Mouse (Mus musculus) mouse trophoblast stem cell (cell line): ENCODE data around the gene Gabpb2.
"Not testable (repeated sequence)": the region's sequence is repeated elsewhere in the genome, so short reads cannot be mapped to it uniquely, and the experiment has no call there.

Experiments used
- in situ Hi-C, 2 experiments: fragments of 300-500 bp; cut with MseI, MboI; formaldehyde crosslinking; loops; 2 replicates in 1 of 2; 3 replicates in 1 of 2; pipeline ENCODE4 v1.15.1; 2025

Gene Gabpb2

DNA sequence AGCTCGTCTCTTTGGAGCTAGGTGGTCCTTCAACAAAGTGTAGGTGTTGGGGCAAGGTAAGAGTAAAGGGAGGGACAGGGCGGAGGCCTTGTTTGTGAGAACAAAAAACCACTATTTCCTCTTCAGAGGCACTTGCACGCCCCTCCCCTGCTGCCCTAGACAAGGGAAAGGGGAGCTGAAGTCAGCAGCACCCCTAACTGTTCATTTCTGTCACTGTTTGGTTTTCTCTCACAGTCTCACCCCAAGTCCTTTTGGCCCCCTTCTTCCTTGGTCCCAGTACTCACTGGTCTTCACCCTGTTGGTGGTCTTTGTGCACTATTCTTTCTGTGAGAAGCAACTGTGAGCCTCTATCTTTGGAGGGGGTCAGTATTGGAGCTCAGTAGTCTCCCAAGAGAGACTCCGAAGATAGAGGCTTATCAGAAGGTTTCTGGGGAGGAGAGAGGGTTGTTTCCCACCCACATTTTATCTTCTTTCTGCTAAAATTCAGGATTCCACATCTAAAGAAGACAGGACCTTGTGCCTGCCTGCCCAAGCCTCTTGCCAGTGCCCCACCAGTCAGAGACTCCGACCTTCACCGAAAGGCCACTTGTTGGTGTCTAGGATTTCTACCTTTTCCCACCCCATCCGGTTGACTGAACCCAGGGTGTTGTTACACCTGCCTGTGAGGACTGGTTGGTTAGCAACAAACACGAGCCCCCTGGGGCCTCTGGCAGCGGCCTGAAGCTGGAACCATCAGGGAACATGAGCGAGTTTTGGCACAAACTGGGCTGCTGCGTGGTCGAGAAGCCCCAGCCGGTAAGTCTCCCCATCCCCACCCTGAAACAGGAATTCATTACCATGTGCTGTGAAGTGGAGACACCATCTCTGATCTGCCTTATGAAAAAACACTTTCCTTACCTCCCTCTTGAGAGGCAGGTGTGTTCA, 13.8 kb upstream of the Gabpb2 start, which contains the start of gene Mllt11:
Gene Mllt11 (minus strand): TSS at position 874 of the 924 bp plus-strand sequence.
- in situ Hi-C loops: no loop called here

DNA sequence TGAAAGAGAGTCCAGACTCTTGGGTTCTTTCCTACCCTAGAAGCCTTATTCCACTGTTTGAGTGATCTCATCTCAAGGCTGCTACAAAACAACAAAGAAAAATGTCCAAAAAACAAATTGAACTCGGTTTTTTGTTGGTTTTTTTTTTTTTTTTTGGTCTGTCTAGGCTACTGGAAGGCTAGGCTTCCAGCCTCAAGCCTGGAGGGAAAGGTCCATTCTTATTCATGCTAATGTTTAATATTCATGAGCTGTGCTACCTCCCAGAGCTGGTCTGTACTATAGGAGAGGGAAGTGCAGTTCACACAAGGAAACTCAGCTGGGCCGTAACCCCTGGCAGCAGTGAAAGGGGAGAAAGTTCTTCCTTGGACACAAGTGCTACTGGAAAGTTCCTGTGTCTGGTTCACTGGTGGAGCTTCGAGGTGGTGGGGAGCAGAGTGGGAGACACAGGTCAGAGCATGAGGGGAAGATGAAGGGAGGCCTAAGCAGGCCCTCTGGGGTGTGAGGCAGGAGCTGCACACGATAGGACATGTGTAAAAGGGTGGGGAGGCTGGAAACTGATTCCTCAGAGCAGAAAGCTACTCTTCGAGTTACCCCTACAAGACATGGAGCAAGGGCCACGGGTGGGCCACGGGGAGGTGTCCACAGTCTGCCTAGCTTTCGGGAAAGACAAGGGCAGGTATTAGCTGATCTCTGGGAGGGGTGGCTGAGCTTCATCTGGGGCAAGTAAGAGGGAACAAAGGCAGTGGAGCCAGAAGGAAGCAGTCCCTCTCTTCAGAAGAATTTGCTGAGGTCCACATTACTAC, 13.0 kb upstream of the Gabpb2 start:
- in situ Hi-C loops: no loop called here

DNA sequence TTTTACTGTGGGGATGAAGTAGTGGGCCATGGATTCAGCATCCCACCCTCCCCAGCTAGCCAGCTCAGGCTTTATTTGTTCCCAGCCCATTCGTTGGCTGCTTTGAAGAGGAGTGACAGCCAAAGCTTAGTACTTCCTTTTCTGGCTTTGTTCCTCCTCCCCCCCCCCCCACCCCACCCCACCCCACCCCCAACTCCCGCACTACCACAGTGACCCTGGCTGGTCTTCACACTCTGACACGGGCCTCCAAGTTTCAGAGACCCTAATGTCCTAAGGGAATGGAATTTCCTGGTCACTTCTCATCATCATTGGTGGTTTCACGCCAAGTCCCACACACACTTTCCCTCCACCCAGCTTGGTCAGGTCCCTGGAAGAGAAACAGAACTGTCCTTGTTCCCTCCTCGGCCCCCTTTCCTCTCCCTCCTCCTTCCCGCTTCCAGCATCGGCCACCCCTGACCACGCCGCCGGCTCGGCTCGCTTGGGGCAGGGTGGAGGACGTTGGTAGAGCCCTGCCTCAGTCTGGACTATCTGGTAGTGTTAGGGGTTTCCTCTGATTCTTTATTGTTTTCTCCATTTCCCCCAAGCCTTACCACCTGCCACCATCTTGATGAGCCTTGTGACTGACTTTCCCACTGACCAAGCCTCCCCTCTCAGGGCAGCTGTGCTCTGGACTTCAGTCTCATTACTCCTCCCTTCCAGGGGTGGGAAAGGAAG, 12.2 kb upstream of the Gabpb2 start:
- in situ Hi-C loops: no loop called here

DNA sequence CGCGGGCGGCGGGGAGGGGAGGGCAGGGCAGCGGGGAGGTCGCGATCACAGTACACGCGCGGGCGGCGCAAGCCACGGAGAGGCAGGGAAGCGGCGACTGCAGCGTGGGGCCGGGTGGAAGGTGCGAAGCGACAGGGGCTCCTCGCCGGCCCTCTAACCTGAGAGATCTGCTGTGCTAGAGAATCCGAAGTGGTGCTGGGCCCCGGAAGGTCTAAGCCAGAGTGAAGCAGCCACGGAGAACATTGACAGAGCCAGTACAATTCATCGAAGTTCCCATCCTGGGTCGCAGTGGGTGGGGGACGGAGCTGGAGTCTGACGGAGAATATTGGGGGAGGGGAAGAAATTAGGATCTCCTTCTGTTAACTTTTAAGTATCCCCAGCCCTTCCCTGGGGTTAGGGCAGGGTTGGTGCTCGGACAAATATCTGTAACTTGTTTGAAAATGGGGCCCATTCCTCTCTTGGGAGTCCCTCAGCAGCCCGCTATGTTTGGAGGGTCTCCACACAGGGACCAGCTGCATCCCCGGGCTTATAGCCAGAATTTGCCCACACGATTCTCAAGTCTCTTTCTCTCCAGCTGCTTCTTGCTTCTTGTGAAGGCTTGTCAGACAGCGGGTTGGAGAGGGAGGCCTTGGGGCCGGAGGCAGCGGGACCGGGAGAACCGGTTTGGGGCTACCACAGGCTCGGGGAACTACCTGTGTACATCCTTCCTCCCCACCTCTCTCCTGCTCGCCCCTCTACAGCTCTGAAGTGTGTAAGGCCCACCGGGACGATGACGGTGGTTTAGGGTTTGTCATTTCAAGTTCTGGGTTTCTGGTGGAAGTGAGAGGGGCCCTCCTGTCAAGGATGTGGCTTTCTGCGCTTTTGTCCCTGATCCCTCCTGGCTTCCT, 11.4 kb upstream of the Gabpb2 start:
- in situ Hi-C loops: no loop called here

DNA sequence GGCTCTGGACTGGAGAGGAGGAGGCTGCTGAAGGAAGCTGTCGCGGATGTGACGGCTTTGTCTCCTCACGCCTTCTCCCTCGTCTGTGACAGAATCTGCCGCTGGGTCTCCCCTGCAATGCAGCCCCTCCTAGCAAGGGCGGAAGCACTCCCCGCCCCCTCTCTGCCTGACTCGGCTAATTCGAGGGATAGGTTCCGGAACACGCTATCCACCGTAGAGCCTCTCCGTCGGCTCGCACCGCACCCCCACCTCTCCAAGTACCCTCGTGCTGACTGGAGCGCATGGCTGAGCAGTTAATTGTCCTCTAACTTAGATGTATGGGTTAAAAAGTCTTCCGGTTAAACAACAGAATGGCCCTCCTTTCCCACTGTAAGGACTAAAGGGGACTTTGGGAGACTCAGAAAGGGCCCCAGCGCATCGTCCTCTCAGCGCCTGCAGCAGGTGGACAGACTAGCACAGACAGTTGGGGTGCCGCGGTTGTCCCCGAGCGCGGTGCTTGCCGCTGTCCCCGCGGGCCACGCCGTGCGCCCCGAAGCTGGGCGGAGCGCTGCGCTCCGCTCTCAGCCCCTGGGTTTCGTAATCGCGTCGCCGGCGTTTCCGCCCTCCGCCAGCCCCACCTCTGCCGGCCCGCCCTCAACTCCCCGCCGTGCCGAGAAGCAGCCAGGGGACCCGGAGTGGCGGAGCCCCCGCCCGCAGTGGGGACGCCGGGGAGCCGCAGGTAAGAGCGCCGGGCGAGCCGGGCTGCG, 10.6 kb upstream of the Gabpb2 start, which contains the start of gene Cdc42se1:
Gene Cdc42se1 (plus strand): TSS at position 585 of the 746 bp plus-strand sequence.
- in situ Hi-C loops: no loop called here

DNA sequence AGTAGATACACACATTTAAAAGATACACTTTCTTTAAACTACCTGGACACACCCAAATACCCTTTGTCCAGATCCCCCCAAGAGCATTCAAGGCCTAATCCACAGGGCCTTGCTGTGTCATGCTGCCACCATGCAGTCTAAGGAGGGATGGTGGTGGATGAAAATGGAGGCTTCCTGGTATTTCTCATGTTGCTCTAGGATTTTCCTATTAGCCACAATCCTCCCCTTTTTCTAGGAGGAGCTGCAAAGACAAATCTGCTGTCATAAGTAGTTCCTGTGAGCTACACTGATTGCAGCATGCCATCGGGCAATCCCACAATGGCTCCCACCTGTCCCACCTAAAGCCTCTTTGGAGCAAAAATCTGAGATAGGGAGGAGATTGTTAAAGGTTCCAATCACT, 9.5 kb upstream of the Gabpb2 start:
- in situ Hi-C loops: no loop called here

DNA sequence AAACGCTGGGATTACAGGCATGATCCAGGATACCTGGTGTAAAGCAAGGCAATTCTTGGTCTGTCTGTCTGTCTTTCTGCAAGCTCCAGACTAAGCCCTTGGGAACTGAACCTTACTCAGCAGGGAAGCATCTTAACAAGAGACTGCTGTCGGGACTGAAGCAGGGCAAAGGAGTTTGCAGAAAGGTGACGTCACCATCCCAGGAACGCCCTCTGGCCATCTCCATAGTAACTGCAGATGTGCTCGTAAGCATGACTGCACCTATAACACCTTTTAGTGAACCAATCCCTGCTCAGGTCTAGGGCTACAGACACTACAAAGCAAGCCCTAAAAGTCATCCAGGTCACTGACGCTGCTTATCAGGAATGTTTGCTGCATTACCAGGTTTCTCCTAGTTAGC, 6.6 kb upstream of the Gabpb2 start:
- in situ Hi-C loops: no loop called here

DNA sequence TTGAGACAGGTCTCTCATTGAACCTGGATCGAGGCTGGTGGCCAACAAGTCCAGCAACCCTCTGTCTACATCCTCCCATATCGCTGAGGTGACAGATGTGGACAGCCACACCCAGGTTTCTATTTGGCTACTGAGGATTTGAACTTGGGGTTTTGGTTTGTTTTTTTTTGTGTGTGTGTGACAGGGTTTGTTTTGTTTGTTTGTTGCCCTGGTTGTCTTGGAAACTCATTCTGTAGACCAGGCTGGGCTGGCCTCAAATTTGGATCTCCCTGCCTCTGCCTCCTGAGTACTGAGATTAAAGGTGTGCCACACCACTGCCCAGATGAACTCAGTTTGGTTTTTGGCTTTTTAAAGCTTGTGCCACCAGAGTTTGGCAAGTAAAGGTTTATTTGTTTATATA, 5.3 kb upstream of the Gabpb2 start:
- in situ Hi-C loops: no loop called here

DNA sequence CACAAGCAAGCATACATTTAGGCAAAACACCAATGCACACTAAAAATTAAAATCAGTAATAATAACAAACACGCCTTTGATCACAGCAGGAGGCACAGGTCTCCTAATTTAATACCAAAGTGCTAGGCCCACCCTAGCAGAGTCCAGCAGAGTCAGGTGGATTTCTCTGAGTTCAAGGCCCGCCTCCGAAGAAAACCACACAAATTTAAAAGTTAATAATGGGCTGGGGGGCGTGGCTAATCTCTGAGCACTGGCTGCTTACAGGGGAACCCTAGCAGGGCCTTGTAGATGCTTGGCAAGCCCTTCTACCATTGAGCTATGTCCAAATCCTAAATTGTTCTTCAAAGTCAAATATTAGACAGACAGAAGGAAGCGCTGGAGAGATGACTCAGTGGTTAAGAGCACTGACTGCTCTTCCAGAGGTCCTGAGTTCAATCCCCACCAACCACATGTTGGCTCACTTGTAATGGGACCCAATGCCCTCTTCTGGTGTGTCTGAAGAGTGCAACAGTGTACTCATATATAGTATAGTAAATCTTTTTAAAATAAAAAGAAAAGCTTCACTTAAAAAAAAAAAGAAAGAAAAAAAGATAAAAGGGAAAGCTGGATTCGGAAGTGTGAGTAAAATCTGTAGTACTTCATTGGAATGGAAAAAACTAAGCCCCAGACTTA, 886 bp upstream of the Gabpb2 start:
- in situ Hi-C loops: no loop called here

DNA sequence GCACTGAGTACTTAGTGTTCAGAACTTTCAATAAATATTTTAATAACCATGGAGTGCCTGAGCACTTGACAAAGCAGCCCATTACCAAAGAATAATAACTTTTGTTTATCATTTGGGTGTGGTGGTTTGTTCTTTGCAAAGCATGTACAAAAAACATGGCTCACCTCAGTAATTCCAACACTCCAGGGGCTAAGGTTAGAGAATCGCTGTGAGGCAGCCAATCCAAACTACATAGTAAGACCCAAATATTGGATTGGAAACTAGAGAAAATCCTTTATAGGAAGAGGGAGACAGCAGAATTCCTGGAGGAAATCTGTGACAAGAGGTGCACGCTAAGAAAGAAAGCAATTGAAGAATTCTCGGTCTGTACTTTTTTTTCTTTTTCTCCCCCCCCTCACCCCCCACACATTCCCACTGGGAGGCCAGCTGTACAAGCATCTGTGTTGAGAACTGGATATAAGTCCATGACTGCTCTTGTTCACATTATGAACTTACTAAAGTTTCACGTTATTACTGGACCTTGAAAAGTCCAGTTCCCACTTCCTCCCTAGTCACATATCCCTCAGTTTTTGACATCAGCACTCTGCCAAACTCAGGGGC, 961 bp downstream of the Gabpb2 start:
- in situ Hi-C loops: no loop called here

DNA sequence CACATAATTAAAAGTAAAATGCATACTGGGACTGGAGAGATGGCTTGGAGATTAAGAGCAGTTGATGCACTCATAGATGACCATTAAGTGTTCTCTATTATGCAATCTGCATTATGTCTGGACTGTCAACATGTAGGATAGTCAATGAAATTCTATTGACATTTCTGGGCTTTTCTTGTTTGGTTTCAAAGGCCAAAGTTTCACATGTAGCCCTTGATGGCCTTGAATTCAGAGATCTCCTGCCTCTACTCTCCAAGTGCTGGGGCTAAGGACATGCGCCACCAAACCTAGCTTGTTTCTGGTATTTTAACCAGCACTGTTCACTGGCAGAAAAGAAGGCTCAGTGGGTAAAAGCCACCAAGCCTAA, 4.1 kb downstream of the Gabpb2 start:
- in situ Hi-C loops: no loop called here

DNA sequence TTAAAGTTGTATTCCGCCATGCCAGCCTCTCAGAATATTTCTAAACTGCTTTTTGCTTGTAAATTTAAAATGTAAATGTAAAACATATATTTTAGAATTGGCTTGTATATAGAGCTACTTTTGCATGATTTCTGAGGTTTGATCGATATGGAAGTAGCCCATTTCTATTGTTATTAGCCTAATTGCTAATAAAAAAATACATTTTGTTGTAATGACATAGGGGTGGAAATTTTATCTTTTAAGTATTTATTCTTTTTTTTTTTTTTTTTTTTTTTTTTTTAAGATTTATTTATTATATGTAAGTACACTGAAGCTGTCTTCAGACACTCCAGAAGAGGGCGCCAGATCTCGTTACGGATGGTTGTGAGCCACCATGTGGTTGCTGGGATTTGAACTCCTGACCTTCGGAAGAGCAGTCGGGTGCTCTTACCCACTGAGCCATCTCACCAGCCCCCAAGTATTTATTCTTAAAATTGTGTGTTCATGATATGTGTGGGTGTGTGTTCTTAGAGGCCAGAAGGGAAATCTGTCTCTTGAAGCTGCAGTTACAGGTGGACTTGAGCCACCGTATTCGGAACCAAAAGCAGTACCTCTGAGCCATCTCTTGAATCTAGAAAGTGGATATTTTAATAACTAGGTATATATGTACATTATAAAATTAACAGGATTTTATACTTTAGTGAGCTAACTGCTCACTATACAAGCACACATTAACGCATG, 4.7 kb downstream of the Gabpb2 start:
- in situ Hi-C loops: not testable (repeated sequence)

DNA sequence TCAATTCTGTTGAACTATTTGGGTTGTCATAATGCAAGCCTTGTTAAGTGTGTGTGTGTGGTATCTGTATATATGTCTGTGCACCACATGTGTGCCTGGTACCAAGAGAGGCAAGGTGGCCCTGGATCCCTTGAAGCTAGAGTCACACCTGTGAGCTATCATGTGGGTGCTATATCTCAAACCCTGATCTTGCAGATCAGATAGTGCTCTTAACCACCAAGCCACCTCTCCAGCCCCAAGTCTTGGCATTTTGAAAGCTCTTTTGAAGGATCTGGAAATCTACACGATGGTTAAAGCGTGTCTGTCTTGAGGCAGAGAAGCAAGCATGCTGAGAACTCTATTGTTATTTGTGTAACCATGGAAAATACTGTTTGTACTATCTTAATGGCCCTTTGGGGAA, 7.1 kb downstream of the Gabpb2 start:
- in situ Hi-C loops: no loop called here

DNA sequence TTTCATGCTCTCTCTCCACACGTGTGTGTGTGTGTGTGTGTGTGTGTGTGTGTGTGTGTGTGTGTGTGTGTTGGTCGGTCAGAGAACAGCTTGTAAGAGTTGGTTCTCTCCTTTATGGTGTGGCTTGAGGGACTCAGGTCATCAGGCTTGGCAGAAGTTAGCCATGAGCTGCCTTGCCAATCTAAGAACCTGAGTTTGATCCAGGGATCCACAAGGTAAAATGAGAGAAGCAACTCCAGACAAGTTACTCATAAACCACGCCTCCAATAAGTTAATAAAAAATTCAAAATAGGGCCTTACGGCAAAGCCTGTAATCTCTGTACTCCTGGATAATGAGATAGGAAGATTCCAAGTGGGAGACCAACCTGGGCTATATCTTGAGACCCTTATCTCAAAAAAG, 9.4 kb downstream of the Gabpb2 start:
- in situ Hi-C loops: no loop called here

DNA sequence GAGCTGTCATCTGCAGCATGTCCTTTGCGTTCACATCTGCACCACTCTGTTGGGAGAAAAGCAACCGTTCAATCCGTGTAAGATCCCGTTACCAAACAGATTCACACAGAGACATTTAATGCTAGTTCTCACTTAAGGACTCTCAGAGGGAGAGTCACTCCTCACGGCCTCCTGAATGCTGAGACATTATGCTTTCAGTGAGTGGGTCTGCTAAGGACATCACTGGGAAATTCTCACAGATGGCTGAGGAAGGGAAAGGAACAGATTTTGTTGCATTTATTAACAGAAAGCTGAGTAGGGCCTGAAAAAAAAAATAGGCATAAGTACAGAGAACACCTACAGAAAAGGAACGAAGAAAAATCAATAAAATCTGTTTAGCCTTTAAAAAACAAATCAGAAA, 13.8 kb downstream of the Gabpb2 start:
- in situ Hi-C loops: no loop called here

DNA sequence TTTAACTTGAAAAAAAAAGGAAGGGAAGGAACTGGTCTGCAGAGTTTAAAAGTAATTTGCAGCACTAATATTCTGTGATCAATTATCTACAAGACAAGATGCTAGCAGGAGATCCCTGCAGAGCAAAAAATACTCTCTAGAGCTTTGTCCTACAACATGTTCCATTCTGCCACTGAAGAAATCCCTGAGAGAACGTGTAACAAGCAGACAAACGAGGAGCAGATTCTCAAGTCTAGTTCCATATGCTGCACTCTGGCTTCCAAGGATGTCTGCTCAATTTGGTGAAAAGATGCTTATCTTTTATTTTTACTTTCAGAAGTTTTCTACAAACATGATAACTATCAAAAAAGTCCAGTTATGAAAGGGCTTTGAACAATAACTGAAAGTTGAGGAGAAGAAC, 17.2 kb downstream of the Gabpb2 start:
- in situ Hi-C loops: no loop called here

DNA sequence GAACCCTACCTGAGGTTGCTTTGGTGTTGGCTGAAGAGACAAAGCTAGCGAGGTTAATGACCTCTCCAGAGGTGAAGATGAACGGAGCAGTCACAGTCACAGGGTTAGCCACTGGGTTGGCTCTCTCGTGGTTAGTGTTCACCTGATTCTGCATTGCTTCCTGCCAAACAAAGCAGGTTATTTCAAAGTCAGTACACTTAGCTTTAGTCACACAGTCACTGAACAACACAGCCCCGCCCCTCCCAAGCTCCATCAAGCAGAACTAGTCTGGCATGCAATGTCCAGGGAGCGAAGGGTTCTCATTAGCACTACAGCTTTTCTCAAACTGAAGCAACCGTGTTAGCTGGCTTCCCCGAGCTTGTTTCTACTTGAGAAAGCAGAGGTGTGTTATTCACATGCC, 17.6 kb downstream of the Gabpb2 start:
- in situ Hi-C loops: no loop called here

DNA sequence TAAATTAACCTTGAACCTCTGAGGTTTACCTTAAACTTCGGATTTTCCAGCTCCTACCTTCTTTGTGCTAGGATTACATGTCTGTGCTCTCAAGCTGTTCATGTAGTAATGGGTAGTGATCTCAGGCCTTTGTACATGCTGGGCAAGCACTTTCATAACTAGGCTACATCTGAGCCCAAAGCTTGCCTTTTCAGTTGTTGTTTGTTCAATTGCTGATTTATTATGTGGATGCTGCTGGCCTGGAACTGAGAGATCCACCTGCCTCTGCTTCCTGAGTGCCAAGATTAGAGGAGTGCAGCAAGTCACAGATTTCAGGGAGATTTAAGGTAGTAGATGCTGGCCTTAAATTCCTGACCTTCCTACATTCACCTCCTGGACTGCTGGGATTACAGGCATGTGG, 18.6 kb downstream of the Gabpb2 start:
- in situ Hi-C loops: no loop called here

DNA sequence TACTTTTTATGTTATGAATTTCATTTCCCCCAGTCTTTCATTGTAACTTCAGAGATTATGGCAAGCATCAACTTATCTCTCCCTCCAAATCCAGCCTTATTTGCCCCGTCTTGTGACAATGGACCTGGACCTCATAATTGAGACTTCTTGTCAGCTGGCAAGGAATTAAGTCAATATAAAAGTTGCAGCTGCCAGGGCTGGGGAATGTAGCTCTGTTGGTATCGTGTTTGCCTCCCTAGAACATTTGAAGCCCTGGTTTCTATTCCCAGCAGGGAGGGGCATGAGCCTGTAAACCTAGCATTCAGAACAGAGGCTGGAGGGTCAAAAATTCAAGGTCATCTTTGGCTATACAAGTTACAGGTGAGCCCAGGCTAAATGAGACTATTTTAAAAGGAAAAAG, 21.9 kb downstream of the Gabpb2 start:
- in situ Hi-C loops: no loop called here
